Mouse (Mus musculus) ES-Bruce4 (cell line): ENCODE measurements at regions not wholly inside any gene's neighbourhood (a gene's known extent, or its start where the extent isn't known, plus 50 kb on each side); places are given as distances from the start of the nearest gene placed in this dataset.

ENCODE experiments used
- H3K27ac ChIP-seq: 2 replicates; pipeline ENCODE4 v1.5.1; 2012; ENCODE audit warnings: low read length, inconsistent platforms; ENCODE audit not compliant: insufficient read depth
- H3K27me3 ChIP-seq: 2 replicates; pipeline ENCODE4 v1.6.1; 2012; ENCODE audit warnings: mild to moderate bottlenecking, low read length, inconsistent platforms; ENCODE audit not compliant: control insufficient read depth, poor library complexity, insufficient read depth, severe bottlenecking
- H3K36me3 ChIP-seq: 2 replicates; pipeline ENCODE4 v1.6.1; 2012; ENCODE audit warnings: inconsistent platforms, mild to moderate bottlenecking, low read length, moderate library complexity; ENCODE audit not compliant: control insufficient read depth, poor library complexity, insufficient read depth, severe bottlenecking
- H3K4me1 ChIP-seq: one replicate; pipeline ENCODE4 v1.8.1; 2011; ENCODE audit warnings: low read length; ENCODE audit not compliant: control insufficient read depth, insufficient read depth
- H3K4me3 ChIP-seq: 2 replicates; pipeline ENCODE4 v1.5.1; 2011; ENCODE audit warnings: low read depth, mild to moderate bottlenecking, low read length
- H3K9ac ChIP-seq: 2 replicates; pipeline ENCODE4 v1.6.1; 2012; ENCODE audit warnings: low read depth, mild to moderate bottlenecking, inconsistent platforms; ENCODE audit not compliant: poor library complexity, severe bottlenecking
- H3K9me3 ChIP-seq: replicated peaks from 2 replicates; pipeline ENCODE4 v1.6.1; 2012; ENCODE audit warnings: mild to moderate bottlenecking, low read length, inconsistent platforms; ENCODE audit not compliant: control insufficient read depth, poor library complexity, insufficient read depth, severe bottlenecking
- CTCF ChIP-seq: IDR thresholded peaks from one replicate; pipeline ENCODE4 v1.8.1; 2011; ENCODE audit warnings: low read depth, low read length
- EP300 ChIP-seq: IDR thresholded peaks from 2 replicates; pipeline ENCODE4 v1.6.1; 2011; ENCODE audit warnings: low read depth, low read length; ENCODE audit not compliant: insufficient read depth
- POLR2A ChIP-seq: IDR thresholded peaks from one replicate; pipeline ENCODE4 v1.8.1; 2011; ENCODE audit warnings: low read length; ENCODE audit not compliant: insufficient read depth

DNA sequence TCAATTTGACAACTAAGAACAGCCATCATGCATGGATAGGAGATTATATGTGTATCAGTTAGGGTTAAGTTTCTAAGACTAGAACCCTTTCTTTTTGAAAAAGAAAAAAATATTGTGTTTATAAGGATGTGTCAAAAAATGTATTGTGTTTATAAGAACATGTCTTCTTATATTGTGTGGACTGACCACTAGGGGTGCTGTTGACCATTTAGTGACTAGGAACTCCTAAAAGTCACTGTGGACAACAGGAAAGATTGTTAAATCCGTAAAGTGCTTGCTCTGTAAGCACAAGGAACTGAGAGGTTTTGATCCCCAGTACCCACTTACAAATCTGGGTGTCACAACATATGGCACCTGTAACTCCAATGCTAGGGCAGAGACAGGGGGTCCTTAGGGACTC is 170.6 kb downstream of the Fndc1 start:
- Histone ChIP-seq H3K4me3 (no peak overlapping the region), H3K27ac (no peak overlapping the region), H3K36me3 (no peaks in the 10 kb centered on the region), H3K4me1 (no peaks in the 10 kb centered on the region), H3K9ac (no peak overlapping the region), H3K27me3 (no peaks in the 10 kb centered on the region), H3K9me3 (no peaks in the 10 kb centered on the region)
- TF ChIP-seq CTCF (no peak), EP300 (no peak), POLR2A (no peak)

DNA sequence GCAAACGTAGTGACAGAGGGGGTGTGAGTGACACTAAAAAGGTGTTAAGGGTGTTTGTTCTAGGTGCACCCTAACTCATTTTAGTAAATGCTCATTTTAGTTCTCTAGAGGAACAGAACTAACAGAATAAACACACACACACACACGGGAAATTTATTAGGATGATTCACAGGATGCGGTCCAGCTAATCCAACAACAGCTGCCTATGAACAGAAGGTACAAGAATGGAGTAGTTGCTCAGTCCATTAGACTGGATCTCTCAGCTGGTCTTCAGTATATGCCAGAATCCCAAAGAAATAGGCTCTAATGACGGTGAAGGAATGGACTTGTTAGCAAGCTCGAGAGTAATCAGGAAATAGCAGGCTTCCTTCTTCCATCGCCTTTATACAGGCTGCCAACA is 171.1 kb downstream of the Fndc1 start:
- H3K27ac ChIP-seq: no peak overlapping the region
- no peak overlapping the region for H3K9ac ChIP-seq
- no peaks in the 10 kb centered on the region for H3K36me3 ChIP-seq
- H3K9me3 ChIP-seq: no peaks in the 10 kb centered on the region
- H3K4me3 ChIP-seq: no peak overlapping the region
- no peaks in the 10 kb centered on the region for H3K27me3 ChIP-seq
- H3K4me1 ChIP-seq: no peaks in the 10 kb centered on the region
- TF ChIP-seq EP300 (no peak), CTCF (no peak), POLR2A (no peak)

DNA sequence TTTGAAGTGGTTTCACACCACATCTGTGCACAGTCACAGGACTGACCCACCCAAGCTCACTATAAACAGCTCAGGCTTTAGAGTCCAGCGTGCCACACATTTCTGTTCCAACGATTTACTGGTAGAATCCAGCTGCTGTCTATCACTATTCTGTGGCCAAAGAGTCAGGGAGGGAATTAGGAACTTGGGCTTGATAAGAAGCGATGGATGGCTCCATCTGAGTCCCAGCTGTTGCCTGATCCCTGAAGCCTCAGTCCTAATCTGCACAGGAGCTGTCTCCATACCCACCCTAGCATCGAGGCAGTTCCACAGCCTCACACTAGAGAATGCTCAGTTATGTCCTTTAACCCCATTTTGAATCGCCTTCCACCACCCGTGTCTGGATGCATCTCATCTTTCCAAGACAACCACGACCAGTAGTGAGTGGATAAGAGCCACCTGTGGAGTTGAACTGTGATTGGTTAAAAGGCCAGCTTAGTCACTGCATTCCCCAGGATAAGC is 173.0 kb downstream of the Fndc1 start:
- no peaks in the 10 kb centered on the region for H3K27me3 ChIP-seq
- H3K4me1 ChIP-seq: no peaks in the 10 kb centered on the region
- H3K9ac ChIP-seq: no peak overlapping the region
- no peak overlapping the region for H3K27ac ChIP-seq
- no peak overlapping the region for H3K4me3 ChIP-seq
- no peak for TF ChIP-seq POLR2A
- no peak for TF ChIP-seq EP300
- TF ChIP-seq CTCF: no peak
- no peaks in the 10 kb centered on the region for H3K9me3 ChIP-seq
- H3K36me3 ChIP-seq: no peaks in the 10 kb centered on the region

DNA sequence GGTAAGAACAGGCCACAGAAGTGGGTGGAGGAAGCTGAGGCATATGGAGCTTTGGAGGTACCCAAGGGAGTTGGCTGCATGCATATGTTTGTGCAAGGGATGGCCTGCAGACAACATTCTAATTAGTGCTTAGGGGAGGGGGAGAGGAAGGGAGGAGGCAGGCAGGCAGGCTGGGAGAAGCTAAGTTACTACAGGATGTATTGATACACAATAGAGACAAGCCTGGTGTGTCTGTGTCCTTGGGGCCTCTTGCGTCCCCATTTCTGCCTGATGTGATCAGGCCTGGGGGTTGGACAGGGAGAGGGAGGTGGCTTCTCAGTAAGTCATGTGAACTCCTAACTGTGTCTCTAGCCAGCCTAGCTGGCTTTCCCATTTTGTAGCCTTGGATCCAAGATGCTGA is 175.1 kb downstream of the Fndc1 start:
- Histone ChIP-seq H3K36me3 (no peaks in the 10 kb centered on the region), H3K27ac (no peak overlapping the region), H3K4me1 (no peaks in the 10 kb centered on the region), H3K9ac (no peak overlapping the region), H3K9me3 (no peaks in the 10 kb centered on the region), H3K4me3 (no peak overlapping the region), H3K27me3 (no peaks in the 10 kb centered on the region)
- TF ChIP-seq CTCF: no peak
- no peak for TF ChIP-seq EP300
- no peak for TF ChIP-seq POLR2A

DNA sequence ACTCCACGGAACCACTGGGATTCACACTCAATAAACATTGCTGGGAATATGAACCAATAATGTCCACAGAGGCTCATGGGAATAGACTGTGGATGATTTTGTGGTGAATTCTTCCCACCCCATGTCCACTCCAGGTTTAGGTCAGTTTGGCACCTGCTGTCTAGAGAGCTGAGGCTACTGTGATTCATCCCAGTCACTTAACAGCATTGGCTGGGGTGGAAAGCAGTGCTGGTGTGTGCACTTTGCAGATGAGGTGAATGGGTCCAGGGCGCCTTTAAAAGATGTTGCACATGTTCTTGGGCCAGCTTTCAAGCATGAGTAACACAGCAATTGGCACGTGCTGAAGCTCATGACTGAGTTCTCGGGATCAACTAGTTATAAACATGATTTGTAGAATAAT is 176.7 kb downstream of the Fndc1 start:
- no peaks in the 10 kb centered on the region for H3K9me3 ChIP-seq
- TF ChIP-seq POLR2A (no peak), EP300 (no peak), CTCF (no peak)
- H3K27ac ChIP-seq: no peak overlapping the region
- no peaks in the 10 kb centered on the region for H3K27me3 ChIP-seq
- H3K36me3 ChIP-seq: no peaks in the 10 kb centered on the region
- H3K4me3 ChIP-seq: no peak overlapping the region
- H3K4me1 ChIP-seq: no peaks in the 10 kb centered on the region
- H3K9ac ChIP-seq: no peak overlapping the region

DNA sequence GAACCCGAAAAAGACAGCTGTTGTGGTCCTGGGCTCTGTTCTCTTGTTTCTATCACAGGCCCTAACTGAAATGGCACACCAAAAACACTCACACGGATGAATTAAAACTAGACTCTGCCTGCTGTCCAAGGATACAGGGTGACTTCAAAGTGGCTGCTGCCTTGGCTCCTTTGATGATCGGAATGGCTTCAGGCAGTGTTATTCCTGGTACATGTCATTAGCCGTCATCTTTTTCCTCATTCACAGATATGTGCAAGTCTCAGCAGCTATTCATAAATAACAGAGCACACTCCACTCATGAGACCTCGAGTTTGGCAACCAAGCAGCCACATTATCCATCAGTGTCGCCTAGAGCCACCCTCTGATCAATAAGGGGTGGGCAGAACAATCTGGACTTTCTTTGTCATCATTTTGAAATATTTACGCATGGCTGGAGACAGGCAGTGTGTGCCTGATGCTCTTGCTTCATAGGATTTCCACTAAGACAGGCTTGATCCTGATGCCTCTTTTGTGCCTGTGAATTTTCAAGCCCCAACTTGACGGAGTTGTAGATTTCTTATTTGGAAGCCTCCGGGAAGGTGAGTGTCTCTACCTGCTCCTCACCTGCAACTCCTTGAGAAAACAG is 182.1 kb downstream of the Fndc1 start:
- no peaks in the 10 kb centered on the region for H3K4me1 ChIP-seq
- no peaks in the 10 kb centered on the region for H3K27me3 ChIP-seq
- no peak overlapping the region for H3K27ac ChIP-seq
- H3K9ac ChIP-seq: no peak overlapping the region
- H3K4me3 ChIP-seq: no peak overlapping the region
- no peaks in the 10 kb centered on the region for H3K36me3 ChIP-seq
- TF ChIP-seq POLR2A (no peak), EP300 (no peak), CTCF (no peak)
- no peaks in the 10 kb centered on the region for H3K9me3 ChIP-seq
